Mouse (Mus musculus): ENCODE data around the gene Tmem150c. TPM values are rescaled to one million over a fixed set of nuclear protein-coding genes. Genes with fewer than 3 reads are reported as not detected.

Gene Tmem150c
- total RNA-seq, 4 experiments from 2014 or later = 14.4 to 25.7 (median 18.3) TPM

Other genes starting within 250 kb of the Tmem150c start
- gene Hnrnpd, start 180.9 kb downstream of the Tmem150c start, total RNA-seq (2022) = 100 to 1,000 TPM in 3 of 4 experiments, 10 to 100 TPM in 1; 72.1 to 188 (median 154) TPM
- gene 4930524J08Rik, start 180.7 kb downstream of the Tmem150c start, total RNA-seq (2022) = 1 to 10 TPM; 1.2 to 2.2 (median 1.7) TPM
- 100 to 1,000 TPM in 3 of 4 experiments, 10 to 100 TPM in 1; 73.6 to 207 (median 150) TPM for gene Hnrnpdl, start 120.1 kb downstream of the Tmem150c start, total RNA-seq (2022)
- 10 to 100 TPM; 38.5 to 54.6 (median 41.4) TPM for gene Enoph1, start 119.8 kb downstream of the Tmem150c start, total RNA-seq (2022)